Mouse (Mus musculus) monocyte, adult 5-6 weeks (primary cell): ENCODE data around the gene Pctp. TPM values are rescaled to one million over a fixed set of nuclear protein-coding genes. Genes with fewer than 3 reads are reported as not detected.

Source experiments
- ATAC-seq: fragments of 153-309, 156-312 bp; replicated peaks from 2 replicates; pipeline ENCODE4 v1.8.0; 2017; ENCODE audit warnings: mild to moderate bottlenecking; ENCODE audit not compliant: low TSS enrichment, insufficient number of reproducible peaks, severe bottlenecking, poor library complexity, low FRiP score
- total RNA-seq: library from RNA; stranded (forward); fragments of 200-1000, 200-491, 200-594 nt; gene quantifications from 3 replicates; pipeline ENCODE4 v1.2.3, GENCODE M21; 2017

Gene Pctp
- total RNA-seq, 1 experiment from 2014 or later: 16.6 TPM

- ATAC-seq: no peak
Observed at GRCm38 (mm10) chr11:89984436-89984835, 18.3 kb downstream of the Pctp start.

GRCm38 (mm10) chr11:89982918-89983317 is 19.8 kb downstream of the Pctp start:
- no peak for ATAC-seq

- no peak for ATAC-seq
Observed at GRCm38 (mm10) chr11:89980106-89980505, 22.6 kb downstream of the Pctp start.

DNA sequence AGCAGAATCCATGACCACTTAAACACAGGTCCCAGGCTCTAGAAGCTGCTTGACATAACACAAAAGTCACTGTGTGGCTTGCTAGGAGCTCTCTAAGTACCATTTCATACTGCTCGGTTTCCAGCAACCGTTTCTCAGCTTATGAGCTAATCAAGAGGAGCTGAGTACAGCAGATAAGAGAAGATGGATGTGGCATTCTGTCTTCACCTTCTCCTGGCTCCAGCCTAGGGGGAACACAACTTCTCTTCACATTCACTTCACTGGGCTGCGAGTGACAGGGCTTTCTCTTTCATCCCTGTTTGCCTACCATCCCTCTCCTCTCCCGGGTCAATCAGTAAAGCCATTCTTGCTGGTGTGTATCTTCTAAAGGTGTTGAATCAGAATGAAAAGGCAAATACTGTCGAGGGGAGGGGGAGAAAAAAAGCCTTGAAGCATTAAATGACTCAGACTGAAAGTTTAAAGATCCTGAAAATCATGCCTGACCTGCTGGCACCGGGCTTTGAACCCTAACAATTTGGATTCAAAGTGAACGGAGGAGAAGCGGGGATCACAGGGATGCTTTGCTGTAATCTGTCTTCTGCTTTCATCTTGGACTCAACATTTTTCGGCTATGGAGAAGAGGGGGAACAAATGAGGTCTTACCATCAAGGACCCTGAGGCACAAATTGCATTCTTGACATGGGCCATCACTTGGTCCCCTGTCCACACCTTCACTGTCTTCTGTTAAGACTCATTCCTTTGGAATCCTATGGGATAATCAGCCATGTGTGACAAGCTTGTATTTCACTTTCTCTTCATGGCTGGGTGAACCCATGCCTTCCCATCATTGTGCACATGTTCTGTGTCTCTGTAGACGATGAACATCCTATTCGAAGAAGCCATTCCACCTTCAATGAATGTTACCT is 23.5 kb downstream of the Pctp start:
- ATAC-seq: no peak

DNA sequence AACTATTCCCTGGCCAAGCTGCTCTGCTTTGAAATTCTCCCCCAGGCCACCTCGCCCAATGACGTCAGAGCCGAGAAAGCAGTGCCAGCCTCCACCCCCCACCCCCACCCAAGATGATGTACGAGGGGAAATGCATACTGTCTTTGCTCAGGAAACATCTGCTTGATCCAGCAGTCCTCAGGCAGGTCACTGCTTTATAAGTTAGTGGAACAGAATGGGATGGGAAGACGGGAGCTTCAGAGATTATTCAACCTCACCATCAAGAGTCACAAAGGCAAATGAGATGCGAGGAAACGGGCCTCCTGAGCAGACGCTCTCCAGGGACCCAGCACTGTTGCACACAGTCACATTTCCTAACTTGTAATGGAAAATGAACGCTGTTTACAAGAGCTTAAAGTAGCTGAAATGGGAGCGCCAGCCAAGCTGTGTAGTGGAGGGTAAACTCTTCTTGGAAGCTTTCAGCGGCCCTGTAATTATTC is 24.3 kb downstream of the Pctp start:
- no peak for ATAC-seq

DNA sequence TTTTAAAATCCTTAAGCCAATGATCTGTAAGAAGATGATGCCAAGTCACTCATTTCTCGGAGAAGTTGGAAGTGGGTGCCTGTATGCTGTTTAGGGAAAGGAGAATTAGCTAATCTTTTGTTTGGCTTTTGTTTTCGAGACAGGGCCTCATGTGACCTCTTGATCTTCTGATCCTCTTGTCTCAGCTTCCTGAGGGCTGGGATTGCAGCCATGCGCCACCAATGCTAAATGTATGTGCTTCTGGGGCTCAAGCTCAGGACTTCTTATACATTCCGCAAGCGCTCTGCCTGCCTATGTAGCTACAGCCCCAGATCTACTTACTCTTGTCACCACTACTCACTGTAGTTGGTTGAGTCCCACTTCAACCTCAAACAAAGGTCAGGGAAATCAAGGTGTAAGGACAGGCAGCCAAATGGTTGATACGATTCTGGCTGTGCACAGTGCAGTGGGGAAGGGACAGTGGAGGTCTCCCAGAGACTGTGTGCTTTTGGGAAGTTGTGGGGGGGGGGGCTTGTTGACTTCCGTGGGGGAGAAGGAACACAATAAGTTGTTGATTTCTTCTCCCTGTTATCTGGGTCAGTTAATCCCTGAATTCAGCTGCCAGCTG is 24.8 kb downstream of the Pctp start:
- no peak for ATAC-seq

GRCm38 (mm10) chr11:89976361-89976760 is 26.3 kb downstream of the Pctp start:
- no peak for ATAC-seq

- ATAC-seq: no peak
Observed at GRCm38 (mm10) chr11:89971296-89971695, 31.4 kb downstream of the Pctp start.

GRCm38 (mm10) chr11:89970726-89971125 is 32.0 kb downstream of the Pctp start:
- ATAC-seq: no peak

GRCm38 (mm10) chr11:89969131-89969530 is 33.6 kb downstream of the Pctp start:
- no peak for ATAC-seq

GRCm38 (mm10) chr11:89950691-89951270 is 51.9 kb downstream of the Pctp start:
- no peak for ATAC-seq

GRCm38 (mm10) chr11:89947806-89948205 is 54.9 kb downstream of the Pctp start:
- no peak for ATAC-seq

GRCm38 (mm10) chr11:89945159-89945558 is 57.5 kb downstream of the Pctp start:
- no peak for ATAC-seq

DNA sequence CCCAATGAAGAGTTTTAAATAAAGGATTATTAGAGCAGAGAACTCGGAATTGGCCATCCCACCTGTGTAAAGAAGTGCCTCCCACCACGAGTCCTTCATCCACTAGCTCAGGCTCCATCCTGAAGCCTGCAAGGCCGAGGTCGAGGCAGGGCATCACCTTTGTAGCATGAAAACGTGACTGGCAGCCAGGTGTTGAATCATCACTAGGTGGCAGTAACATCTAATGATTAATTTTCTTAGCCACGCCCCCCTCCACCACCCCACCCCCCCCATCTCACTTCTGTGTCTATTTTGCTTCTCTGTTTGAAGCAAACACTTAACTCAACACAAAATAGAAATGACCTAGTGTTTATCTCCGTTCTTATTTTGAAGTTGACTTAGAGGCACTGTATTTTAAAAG is 65.5 kb downstream of the Pctp start:
- ATAC-seq: no peak

Other genes with a start within 250 kb of the Pctp start
- not detected in 3 replicates for gene Ankfn1, start 225.2 kb downstream of the Pctp start, total RNA-seq
- gene Tmem100, start 27.5 kb upstream of the Pctp start, total RNA-seq: not detected in 3 replicates
- gene Gm45716, start 184.8 kb upstream of the Pctp start, total RNA-seq: 25.2 to 33.2 TPM (median 32.0 TPM) in 3 replicates
- 23.5 to 81.5 TPM (median 37.7 TPM) in 3 replicates for gene Mmd, start 246.6 kb upstream of the Pctp start, total RNA-seq